Mouse (Mus musculus): ENCODE results near the gene Zfp316. TPM values are rescaled to one million over a fixed set of nuclear protein-coding genes. Genes with fewer than 3 reads are reported as not detected.

The Zfp316 gene
- polyA plus RNA-seq, 1 experiment: 0.87 TPM

GRCm38 (mm10) chr5:143272540-143273330 is 2.9 kb upstream of the Zfp316 start:
- Histone ChIP-seq H3K4me3 (replicated peaks; ENCODE audit: control insufficient read depth, low read depth, low read length) (no peak overlapping the region), H3K4me1 (ENCODE audit: control insufficient read depth, insufficient read depth, low read length) (peaks cover 1% of the 10 kb centered on the region), H3K27ac (ENCODE audit: control insufficient read depth, insufficient read depth, low read depth, low read length, poor library complexity) (peak overlapping the region; percentile 22)
- 28% methylated on average over 16 of the region's 16 CpGs for WGBS
- TF ChIP-seq CTCF (IDR thresholded peaks at IDR 0.05; ENCODE audit: control insufficient read depth, insufficient read depth, low read length) (no peak), POLR2A (IDR thresholded peaks at IDR 0.05; ENCODE audit: borderline replicate concordance, control insufficient read depth, low read depth, low read length) (no peak)

- TF ChIP-seq POLR2A (IDR thresholded peaks at IDR 0.05; ENCODE audit: borderline replicate concordance, control insufficient read depth, low read depth, low read length): no peak
- TF ChIP-seq CTCF (IDR thresholded peaks at IDR 0.05; ENCODE audit: control insufficient read depth, insufficient read depth, low read length): no peak
- Histone ChIP-seq H3K4me1 (ENCODE audit: control insufficient read depth, insufficient read depth, low read length) (peaks cover 1% of the 10 kb centered on the region), H3K4me3 (replicated peaks; ENCODE audit: control insufficient read depth, low read depth, low read length) (no peak overlapping the region), H3K27ac (ENCODE audit: control insufficient read depth, insufficient read depth, low read depth, low read length, poor library complexity) (0 out of 2 replicates have a peak overlapping the region, but pooled peaks have one; percentile 22)
- 10% methylated on average over 3 of the region's 3 CpGs for WGBS
Measured at GRCm38 (mm10) chr5:143272108-143272507, 2.3 kb upstream of the Zfp316 start.

DNA sequence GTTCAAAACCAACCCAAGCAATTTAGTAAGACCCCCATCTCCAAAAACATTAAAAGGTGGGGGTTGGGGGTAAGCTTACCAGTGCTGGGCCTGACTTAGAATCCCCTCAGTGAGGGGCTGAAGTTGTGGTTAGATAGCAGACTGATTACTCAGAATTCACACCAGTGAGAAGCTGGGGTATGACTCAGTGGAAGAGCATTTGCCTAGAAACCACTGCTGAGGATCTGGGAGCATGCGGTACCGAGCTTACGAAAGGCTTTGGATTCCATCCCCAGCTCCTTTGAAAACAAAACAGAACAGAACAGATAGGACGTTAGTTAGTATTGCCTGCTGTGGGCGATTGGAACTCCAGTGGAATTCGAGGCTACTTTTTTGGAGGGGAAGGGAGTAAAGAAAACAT is 1.8 kb upstream of the Zfp316 start:
- WGBS: 76% methylated on average over 6 of the region's 6 CpGs
- TF ChIP-seq CTCF (IDR thresholded peaks at IDR 0.05; ENCODE audit: control insufficient read depth, insufficient read depth, low read length) (no peak), POLR2A (IDR thresholded peaks at IDR 0.05; ENCODE audit: borderline replicate concordance, control insufficient read depth, low read depth, low read length) (no peak)
- Histone ChIP-seq H3K4me1 (ENCODE audit: control insufficient read depth, insufficient read depth, low read length) (peaks cover 1% of the 10 kb centered on the region), H3K4me3 (replicated peaks; ENCODE audit: control insufficient read depth, low read depth, low read length) (no peak overlapping the region), H3K27ac (ENCODE audit: control insufficient read depth, insufficient read depth, low read depth, low read length, poor library complexity) (no peak overlapping the region)

DNA sequence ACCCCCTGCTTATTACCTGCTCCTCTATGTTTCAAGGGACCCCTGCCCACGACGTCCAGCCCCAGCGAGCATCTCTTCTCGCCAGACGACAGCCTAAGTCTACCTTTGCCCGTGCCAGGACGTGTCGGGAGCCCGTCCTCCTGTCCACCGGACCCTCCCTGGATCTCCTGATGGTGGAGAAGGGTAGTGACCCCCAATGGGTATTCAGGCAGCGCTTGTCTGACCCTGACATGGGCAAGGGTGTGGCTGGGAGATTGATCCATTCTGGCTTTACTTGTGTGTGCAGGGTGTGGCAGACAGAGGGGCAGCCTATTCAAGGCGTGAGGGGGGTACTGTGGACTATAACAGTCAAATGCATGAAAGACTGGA is 313 bp upstream of the Zfp316 start:
- 5% methylated on average over 12 of the region's 12 CpGs for WGBS
- H3K4me1 ChIP-seq (ENCODE audit: control insufficient read depth, insufficient read depth, low read length): peaks cover 1% of the 10 kb centered on the region
- H3K27ac ChIP-seq (ENCODE audit: control insufficient read depth, insufficient read depth, low read depth, low read length, poor library complexity): no peak overlapping the region
- H3K4me3 ChIP-seq (replicated peaks; ENCODE audit: control insufficient read depth, low read depth, low read length): peak overlapping the region; percentile 61
- TF ChIP-seq CTCF (IDR thresholded peaks at IDR 0.05; ENCODE audit: control insufficient read depth, insufficient read depth, low read length) (no peak), POLR2A (IDR thresholded peaks at IDR 0.05; ENCODE audit: borderline replicate concordance, control insufficient read depth, low read depth, low read length) (no peak)

- Histone ChIP-seq H3K27ac (ENCODE audit: control insufficient read depth, insufficient read depth, low read depth, low read length, poor library complexity) (no peak overlapping the region), H3K4me1 (ENCODE audit: control insufficient read depth, insufficient read depth, low read length) (peaks cover 1% of the 10 kb centered on the region), H3K4me3 (replicated peaks; ENCODE audit: control insufficient read depth, low read depth, low read length) (peak overlapping the region; percentile 61)
- WGBS: 39% methylated on average over 8 of the region's 8 CpGs
- TF ChIP-seq POLR2A (IDR thresholded peaks at IDR 0.05; ENCODE audit: borderline replicate concordance, control insufficient read depth, low read depth, low read length) (no peak), CTCF (IDR thresholded peaks at IDR 0.05; ENCODE audit: control insufficient read depth, insufficient read depth, low read length) (no peak)
Measured at GRCm38 (mm10) chr5:143268985-143269362, 848 bp downstream of the Zfp316 start.

DNA sequence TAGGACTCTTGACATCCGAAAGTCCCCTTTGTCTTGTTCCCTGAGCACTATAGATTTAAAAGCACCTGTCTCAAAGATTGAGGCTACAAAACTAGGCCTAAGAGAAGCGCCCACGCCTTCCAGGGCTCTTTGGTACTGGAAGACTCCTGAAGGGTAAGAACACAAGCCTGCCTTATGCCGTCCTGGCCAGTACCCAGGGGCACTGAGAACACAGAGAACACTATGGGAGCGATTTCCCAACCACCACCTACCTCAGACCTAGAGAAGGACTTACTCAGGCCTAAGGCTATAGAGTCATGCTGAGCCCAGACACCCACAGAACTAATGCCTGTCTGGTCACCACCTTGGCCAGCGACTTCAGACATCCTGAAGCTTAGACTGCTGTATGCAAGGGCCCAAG is 3.0 kb downstream of the Zfp316 start:
- H3K4me3 ChIP-seq (replicated peaks; ENCODE audit: control insufficient read depth, low read depth, low read length): no peak overlapping the region
- no peak overlapping the region for H3K27ac ChIP-seq (ENCODE audit: control insufficient read depth, insufficient read depth, low read depth, low read length, poor library complexity)
- TF ChIP-seq CTCF (IDR thresholded peaks at IDR 0.05; ENCODE audit: control insufficient read depth, insufficient read depth, low read length) (no peak), POLR2A (IDR thresholded peaks at IDR 0.05; ENCODE audit: borderline replicate concordance, control insufficient read depth, low read depth, low read length) (no peak)
- 76% methylated on average over 6 of the region's 6 CpGs for WGBS
- peaks cover 1% of the 10 kb centered on the region; the same call in 1 of the 2 replicates for H3K4me1 ChIP-seq (ENCODE audit: control insufficient read depth, insufficient read depth, low read length)

DNA sequence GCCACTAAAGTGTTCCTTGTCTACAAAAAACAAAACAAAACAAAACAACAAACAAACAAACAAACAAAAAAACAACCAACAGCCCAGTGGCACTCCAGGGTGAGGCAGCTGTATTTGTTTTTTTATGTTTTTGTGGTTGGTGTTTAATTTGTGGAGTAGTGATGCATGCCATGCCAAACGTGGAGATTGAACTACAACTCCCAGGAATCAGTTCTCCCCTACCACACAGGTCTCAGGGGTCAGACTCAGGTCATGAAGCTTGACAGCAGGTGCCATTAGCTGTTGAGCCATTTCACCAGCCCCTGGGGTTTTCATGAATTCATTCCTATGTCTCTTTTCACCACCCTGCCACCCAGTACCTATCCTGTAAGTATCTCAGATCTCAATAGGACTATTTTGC is 4.4 kb downstream of the Zfp316 start:
- no peak overlapping the region for H3K4me3 ChIP-seq (replicated peaks; ENCODE audit: control insufficient read depth, low read depth, low read length)
- no peak overlapping the region for H3K27ac ChIP-seq (ENCODE audit: control insufficient read depth, insufficient read depth, low read depth, low read length, poor library complexity)
- WGBS: 50% methylated on average over 1 of the region's 1 CpGs
- TF ChIP-seq CTCF (IDR thresholded peaks at IDR 0.05; ENCODE audit: control insufficient read depth, insufficient read depth, low read length): no peak
- TF ChIP-seq POLR2A (IDR thresholded peaks at IDR 0.05; ENCODE audit: borderline replicate concordance, control insufficient read depth, low read depth, low read length): no peak
- H3K4me1 ChIP-seq (ENCODE audit: control insufficient read depth, insufficient read depth, low read length): peaks cover 1% of the 10 kb centered on the region; the same call in 1 of the 2 replicates

DNA sequence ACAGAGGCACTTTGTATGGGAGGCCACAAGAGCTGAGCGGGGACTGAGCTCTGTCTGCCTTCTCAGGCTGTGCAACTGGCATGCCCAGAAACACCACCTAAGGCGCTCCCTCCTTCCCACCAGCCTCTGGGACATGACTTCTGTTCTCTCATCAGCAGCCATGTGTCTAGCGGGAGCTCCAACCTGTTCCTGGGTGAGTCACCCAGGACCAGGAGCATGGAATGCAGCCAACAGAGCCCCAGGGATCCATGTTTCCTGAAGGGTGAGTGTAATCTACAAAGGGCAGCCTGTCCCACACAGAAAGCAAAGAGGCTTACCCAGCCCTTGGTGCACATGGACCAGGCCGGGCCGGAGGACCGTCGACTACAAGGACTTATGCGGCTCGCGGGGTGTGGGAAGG is 5.1 kb downstream of the Zfp316 start:
- Histone ChIP-seq H3K27ac (ENCODE audit: control insufficient read depth, insufficient read depth, low read depth, low read length, poor library complexity) (no peak overlapping the region), H3K4me1 (ENCODE audit: control insufficient read depth, insufficient read depth, low read length) (peaks cover 1% of the 10 kb centered on the region; the same call in 1 of the 2 replicates), H3K4me3 (replicated peaks; ENCODE audit: control insufficient read depth, low read depth, low read length) (no peak overlapping the region)
- 91% methylated on average over 10 of the region's 10 CpGs for WGBS
- TF ChIP-seq CTCF (IDR thresholded peaks at IDR 0.05; ENCODE audit: control insufficient read depth, insufficient read depth, low read length) (no peak), POLR2A (IDR thresholded peaks at IDR 0.05; ENCODE audit: borderline replicate concordance, control insufficient read depth, low read depth, low read length) (no peak)

Measured in bone marrow, adult 2 months (tissue).